9 mouse cellular contexts compared by ENCODE assay signal in genomic region chr11:102053847-102054246, GRCm38 (mm10). TPM values are rescaled to one million over a fixed set of nuclear protein-coding genes. Genes with fewer than 3 reads are reported as not detected.
DNase-seq lines count a peak whose midpoint lies in the region; ATAC-seq lines count a peak whose summit lies in the region.
"Had no signal": no experiment of that assay in that cellular context is flagged by ENCODE, and none has a peak within 500 bp of the region (broad histone marks: within the 10 kb centered on the region; RNA-seq: fewer than 3 reads in every experiment).

No protein-coding gene starts in this region.

- DNase-seq in heart, adult 11 months, result peak; percentile 94
- no peak for DNase-seq in heart, adult 8-10 months (ENCODE audit: low spot score)
- DNase-seq in urinary bladder, postnatal 25 days (ENCODE audit: low spot score), result peak; percentile 52
- no peak for DNase-seq in urinary bladder, postnatal 36 days (ENCODE audit: low spot score in 2 of 2)
- DNase-seq in cerebellum, adult 9-10 months, result peak; percentile 79
- DNase-seq in kidney, adult 9 months, result peak; percentile 60
- DNase-seq in lung, postnatal 10 days, result peak; percentile 61
- DNase-seq: liver, embryonic 13.5 days had no signal

- no peak for ATAC-seq in inflammation-experienced regulatory T-cells, adult 6 months

RNA-seq across cellular contexts. Expression of gene Cd300lg, which starts 12.5 kb away (rescaled TPM):
- 10 to 100 TPM; 56.7 to 79.2 (median 64.0) TPM for total RNA-seq in heart, adult 8-10 months (2022)
- polyA plus RNA-seq in inflammation-experienced regulatory T-cells, adult 6 months (2017; shearing (Covaris generic)), result under 1 TPM in 1 of 3 experiments, not detected in 2; 0.14 TPM

RNA-seq across cellular contexts. Expression of gene Mpp3, which starts 25.6 kb away (rescaled TPM):
- 1 to 10 TPM in 3 of 4 experiments, under 1 TPM in 1; 0.92 to 2.6 (median 1.5) TPM for total RNA-seq in heart, adult 8-10 months (2022)
- polyA plus RNA-seq in inflammation-experienced regulatory T-cells, adult 6 months (2017; shearing (Covaris generic)), result under 1 TPM in 1 of 3 experiments, not detected in 2; 0.25 TPM

RNA-seq across cellular contexts. Expression of gene Mpp2, which starts 34.5 kb away (rescaled TPM):
- total RNA-seq in heart, adult 8-10 months (2022), result 1 to 10 TPM; 2.6 to 4.7 (median 4.3) TPM
- 1 to 10 TPM; 1.8 to 6.9 (median 3.5) TPM for polyA plus RNA-seq in inflammation-experienced regulatory T-cells, adult 6 months (2017; shearing (Covaris generic))

RNA-seq across cellular contexts. Expression of gene Ppy, which starts 47.3 kb away (rescaled TPM):
- total RNA-seq in heart, adult 8-10 months (2022), result not detected
- not detected for polyA plus RNA-seq in inflammation-experienced regulatory T-cells, adult 6 months (2017; shearing (Covaris generic))
- polyA plus RNA-seq: liver, embryonic 13.5 days had no signal

RNA-seq across cellular contexts. Expression of gene Pyy, which starts 53.8 kb away (rescaled TPM):
- not detected for total RNA-seq in heart, adult 8-10 months (2022)
- polyA plus RNA-seq in inflammation-experienced regulatory T-cells, adult 6 months (2017; shearing (Covaris generic)), result not detected
- polyA plus RNA-seq: liver, embryonic 13.5 days had no signal

Comparison
In these comparisons a context has a peak if more than half of its experiments do, and no peak if none do; other contexts are left out.
1. DNase-seq: peak in heart, adult 11 months (single experiment), urinary bladder, postnatal 25 days (single experiment), cerebellum, adult 9-10 months (single experiment), kidney, adult 9 months (single experiment) and lung, postnatal 10 days (single experiment); none in heart, adult 8-10 months (single experiment) and urinary bladder, postnatal 36 days (0 of 2).